Mouse (Mus musculus) heart, adult 2 months (tissue): ENCODE results near the gene Rnf141. TPM values are rescaled to one million over a fixed set of nuclear protein-coding genes. Genes with fewer than 3 reads are reported as not detected.

Experiments
- DNase-seq, 2 experiments: peaks; one replicate each; pipeline ENCODE4 v3.0.0; 2021
- H3K27ac ChIP-seq: fragments of 200-600 bp; 2 replicates; pipeline ENCODE4 v1.8.1; 2022
- H3K27me3 ChIP-seq: fragments of 200-500 bp; 2 replicates; pipeline ENCODE4 v1.6.1; 2012; ENCODE audit warnings: mild to moderate bottlenecking, low read length, inconsistent platforms, mixed read lengths; ENCODE audit not compliant: control insufficient read depth, insufficient read depth
- H3K36me3 ChIP-seq: fragments of 200-500 bp; 2 replicates; pipeline ENCODE4 v1.6.1; 2012; ENCODE audit warnings: low read length, inconsistent platforms; ENCODE audit not compliant: control insufficient read depth, insufficient read depth
- H3K4me1 ChIP-seq: fragments of 200-500 bp; 2 replicates; pipeline ENCODE4 v1.6.1; 2011; ENCODE audit warnings: low read length; ENCODE audit not compliant: control insufficient read depth, insufficient read depth
- H3K4me3 ChIP-seq: fragments of 200-600 bp; 2 replicates; pipeline ENCODE4 v1.8.1; 2022
- H3K79me2 ChIP-seq: fragments of 200-500 bp; replicated peaks from 2 replicates; pipeline ENCODE4 v1.6.1; 2012; ENCODE audit warnings: mild to moderate bottlenecking, inconsistent platforms, low read length, moderate library complexity, mixed read lengths; ENCODE audit not compliant: control insufficient read depth, insufficient read depth
- H3K9ac ChIP-seq: fragments of 200-500 bp; 2 replicates; pipeline ENCODE4 v1.6.1; 2012; ENCODE audit warnings: low read depth, mild to moderate bottlenecking, control low read depth, inconsistent platforms, low read length, mixed read lengths
- CTCF ChIP-seq: fragments of 200-600 bp; IDR thresholded peaks from 2 replicates; pipeline ENCODE4 v1.8.1; 2022; ENCODE audit warnings: antibody characterized with exemption, mild to moderate bottlenecking, moderate library complexity
- EP300 ChIP-seq: fragments of 200-500 bp; IDR thresholded peaks from 2 replicates; pipeline ENCODE4 v1.6.1; 2011; ENCODE audit warnings: low read depth, low read length, control low read depth; ENCODE audit not compliant: insufficient read depth
- POLR2A ChIP-seq: fragments of 200-500 bp; IDR thresholded peaks from 2 replicates; pipeline ENCODE4 v1.6.1; 2011; ENCODE audit warnings: mild to moderate bottlenecking, low read depth, low read length, control low read depth; ENCODE audit not compliant: insufficient read depth
- WGBS: fragments of 180-500 bp; shearing (Covaris S2); methylation state at CpG from one replicate; pipeline ENCODE4 v1.1.7; 2018; 5-methylcytosine and 5-hydroxymethylcytosine counted together
- intact Hi-C: fragments of 180-260 bp; cut with DNase I; formaldehyde crosslinking; loops from one replicate; pipeline ENCODE4 v1.15.1; 2025
- polyA plus RNA-seq: library from polyadenylated mRNA; depleted of rRNA; stranded (reverse); fragments of >200 nt; gene quantifications from 2 replicates; pipeline ENCODE4 v1.2.3, GENCODE M21; 2012
- total RNA-seq, 2 experiments: library from RNA; stranded (reverse); gene quantifications; 2 replicates each; pipeline ENCODE4 v1.2.3; 2021

The Rnf141 gene
- total and polyA plus RNA-seq, 3 experiments = 19.4 to 36.4 (median 33.2) TPM

GRCm38 (mm10) chr7:110809585-110810557 is 34.4 kb downstream of the Rnf141 start:
- H3K79me2 ChIP-seq = no peaks in the 10 kb centered on the region
- H3K36me3 ChIP-seq = peaks cover 4% of the 10 kb centered on the region; the same call in 1 of the 2 replicates
- no peak overlapping the region for H3K9ac ChIP-seq
- TF ChIP-seq EP300 = peak; percentile 11; the same call in 1 of the 2 replicates
- no peak for TF ChIP-seq CTCF
- TF ChIP-seq POLR2A = no peak
- intact Hi-C loops = loop anchor here (10.0 kb wide), 1 partner anchor 265 kb away; no protein-coding TSS in a partner anchor
- no peak for DNase-seq
- no peaks in the 10 kb centered on the region for H3K27me3 ChIP-seq
- peaks cover 9% of the 10 kb centered on the region for H3K4me1 ChIP-seq
- peak overlapping the region; percentile 61 for H3K27ac ChIP-seq
- WGBS = 73% methylated on average over 18 of the region's 18 CpGs
- no peak overlapping the region for H3K4me3 ChIP-seq

DNA sequence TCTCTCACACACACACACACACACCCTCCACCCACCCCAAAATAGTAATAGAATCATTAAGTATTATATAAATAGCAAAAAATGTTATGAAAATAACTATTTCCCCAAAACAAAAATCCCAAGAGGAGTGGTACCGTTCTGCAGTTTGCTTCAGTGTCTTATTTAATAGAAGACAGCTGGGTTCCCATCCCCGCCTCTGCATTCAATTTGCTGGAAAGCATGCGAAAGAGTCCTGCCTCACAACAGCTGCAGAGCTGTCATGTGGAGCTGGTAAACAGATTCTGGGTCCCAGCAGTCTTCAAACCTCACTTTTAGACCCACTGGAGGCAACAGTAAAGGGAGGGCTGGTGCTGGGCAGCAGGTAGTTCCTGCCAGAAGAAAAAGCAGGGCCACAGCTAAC is 35.3 kb downstream of the Rnf141 start:
- TF ChIP-seq EP300 = no peak
- no peak for TF ChIP-seq CTCF
- H3K9ac ChIP-seq = no peak overlapping the region
- no peak overlapping the region for H3K4me3 ChIP-seq
- intact Hi-C loops = loop anchor here (10.0 kb wide), 1 partner anchor 264 kb away; no protein-coding TSS in a partner anchor
- peaks cover 9% of the 10 kb centered on the region for H3K4me1 ChIP-seq
- peak overlapping the region; percentile 61 for H3K27ac ChIP-seq
- no peaks in the 10 kb centered on the region for H3K79me2 ChIP-seq
- H3K36me3 ChIP-seq = peaks cover 4% of the 10 kb centered on the region; the same call in 1 of the 2 replicates
- WGBS = 69% methylated on average over 3 of the region's 3 CpGs
- no peak for DNase-seq
- no peaks in the 10 kb centered on the region for H3K27me3 ChIP-seq

GRCm38 (mm10) chr7:110807460-110808030 is 36.7 kb downstream of the Rnf141 start:
- WGBS = 75% methylated on average over 13 of the region's 13 CpGs
- peaks cover 4% of the 10 kb centered on the region; the same call in 1 of the 2 replicates for H3K36me3 ChIP-seq
- peaks cover 9% of the 10 kb centered on the region for H3K4me1 ChIP-seq
- intact Hi-C loops = loop anchor here (10.0 kb wide), 1 partner anchor 263 kb away; no protein-coding TSS in a partner anchor
- TF ChIP-seq POLR2A (no peak), EP300 (no peak), CTCF (no peak)
- no peaks in the 10 kb centered on the region for H3K79me2 ChIP-seq
- no peak overlapping the region for H3K4me3 ChIP-seq
- no peak for DNase-seq
- H3K9ac ChIP-seq = no peak overlapping the region
- H3K27me3 ChIP-seq = no peaks in the 10 kb centered on the region
- no peak overlapping the region; the same call in 1 of the 2 replicates for H3K27ac ChIP-seq

DNA sequence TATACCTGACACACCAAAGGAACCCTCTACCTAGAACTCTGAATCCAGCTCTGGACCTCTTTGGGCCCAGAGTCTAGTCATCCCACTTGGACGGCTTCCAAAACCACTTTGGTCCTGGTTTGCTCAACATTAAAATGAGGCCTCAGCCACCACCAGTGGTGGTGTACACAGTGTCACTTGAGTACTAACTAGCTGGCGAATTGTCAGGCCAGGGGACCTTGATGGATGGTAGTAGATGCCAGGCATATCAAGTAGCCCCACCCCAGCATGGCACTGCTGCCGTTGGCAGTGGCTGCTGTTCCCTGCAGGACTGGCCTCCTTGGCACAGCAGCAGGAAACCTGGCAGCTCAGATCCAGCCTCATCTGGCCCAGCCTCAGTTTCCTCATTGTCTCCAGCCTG is 40.0 kb downstream of the Rnf141 start:
- Histone ChIP-seq H3K9ac (no peak overlapping the region), H3K27me3 (no peaks in the 10 kb centered on the region), H3K27ac (no peak overlapping the region), H3K4me1 (peaks cover 3% of the 10 kb centered on the region; the same call in 1 of the 2 replicates), H3K79me2 (no peaks in the 10 kb centered on the region), H3K4me3 (no peak overlapping the region), H3K36me3 (no peaks in the 10 kb centered on the region; the same call in 1 of the 2 replicates)
- 43% methylated on average over 3 of the region's 3 CpGs for WGBS
- TF ChIP-seq POLR2A (no peak), EP300 (0 out of 2 replicates have a peak, but pooled peaks have one; percentile 30), CTCF (no peak)
- intact Hi-C loops = loop anchor here (5.0 to 10.0 kb wide), 4 partner anchors 152 to 517 kb away; no protein-coding TSS in a partner anchor
- DNase-seq = peak; percentile 36 to 70

GRCm38 (mm10) chr7:110803131-110803530 is 41.1 kb downstream of the Rnf141 start:
- Histone ChIP-seq H3K4me3 (no peak overlapping the region), H3K4me1 (peaks cover 3% of the 10 kb centered on the region; the same call in 1 of the 2 replicates), H3K36me3 (no peaks in the 10 kb centered on the region; the same call in 1 of the 2 replicates), H3K27ac (no peak overlapping the region), H3K27me3 (no peaks in the 10 kb centered on the region), H3K9ac (no peak overlapping the region), H3K79me2 (no peaks in the 10 kb centered on the region)
- DNase-seq = no peak
- intact Hi-C loops = loop anchor here (5.0 to 10.0 kb wide), 4 partner anchors 151 to 516 kb away; no protein-coding TSS in a partner anchor
- WGBS = 96% methylated on average over 10 of the region's 10 CpGs
- TF ChIP-seq POLR2A (no peak), EP300 (no peak), CTCF (no peak)
